Mouse (Mus musculus) ES-E14 (cell line): ENCODE measurements around the gene Tmem237.

Experiments
- CHD2 ChIP-seq: IDR thresholded peaks from 2 replicates; pipeline ENCODE4 v1.6.1; 2014; ENCODE audit warnings: mild to moderate bottlenecking, low read depth, low read length, inconsistent platforms
- HCFC1 ChIP-seq: IDR thresholded peaks from 2 replicates; pipeline ENCODE4 v1.6.1; 2012; ENCODE audit warnings: low read length, inconsistent platforms, borderline replicate concordance; ENCODE audit not compliant: insufficient read depth
- ZC3H11A ChIP-seq: IDR thresholded peaks from 2 replicates; pipeline ENCODE4 v1.6.1; 2012; ENCODE audit warnings: low read depth, mild to moderate bottlenecking, inconsistent platforms, low read length, borderline replicate concordance
- ZNF384 ChIP-seq: IDR thresholded peaks from 2 replicates; pipeline ENCODE4 v1.6.1; 2012; ENCODE audit warnings: low read depth, low read length, inconsistent platforms

DNA sequence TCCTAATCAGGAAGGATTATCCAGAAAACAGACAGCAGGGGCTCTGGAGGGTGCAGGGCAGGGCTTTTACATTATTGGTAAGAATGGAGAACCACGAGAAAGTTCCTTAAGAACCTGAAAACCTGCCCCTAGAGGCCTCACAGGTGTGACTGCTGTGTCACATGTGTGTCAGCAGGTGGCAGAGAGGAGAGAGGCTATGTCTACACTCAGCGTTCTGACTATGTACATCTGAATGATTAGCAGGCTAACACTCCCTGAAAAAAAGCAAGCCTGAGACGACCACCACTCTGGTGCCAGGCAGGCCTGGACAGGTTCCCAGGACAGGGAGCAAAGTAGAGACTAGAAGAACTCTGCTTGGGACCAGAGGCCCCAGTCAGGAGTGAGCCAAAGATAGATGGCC lies 49.3 kb downstream of the Tmem237 start:
- TF ChIP-seq CHD2 = no peak
- no peak for TF ChIP-seq ZNF384
- no peak for TF ChIP-seq ZC3H11A
- no peak for TF ChIP-seq HCFC1
